Mouse (Mus musculus) spleen, postnatal 36 days (tissue): ENCODE measurements around the gene Higd2a.
A peak's percentile ranks its signal among the peaks of the same experiment; 100 is the strongest.

ENCODE experiments used
- DNase-seq, 2 experiments: peaks; one replicate each; pipeline ENCODE4 v3.0.0; 2022; ENCODE audit warnings: low spot score in 2 of 2, mixed read lengths in 1 of 2

Gene Higd2a

GRCm38 (mm10) chr13:54589996-54590951 is at the start of gene Higd2a, which contains the start of gene Nop16:
TSS of gene Higd2a (plus strand) at chr13:54590207.
TSS of gene Nop16 (minus strand) at chr13:54590090.
- DNase-seq, result peak; percentile 97 to 99

DNA sequence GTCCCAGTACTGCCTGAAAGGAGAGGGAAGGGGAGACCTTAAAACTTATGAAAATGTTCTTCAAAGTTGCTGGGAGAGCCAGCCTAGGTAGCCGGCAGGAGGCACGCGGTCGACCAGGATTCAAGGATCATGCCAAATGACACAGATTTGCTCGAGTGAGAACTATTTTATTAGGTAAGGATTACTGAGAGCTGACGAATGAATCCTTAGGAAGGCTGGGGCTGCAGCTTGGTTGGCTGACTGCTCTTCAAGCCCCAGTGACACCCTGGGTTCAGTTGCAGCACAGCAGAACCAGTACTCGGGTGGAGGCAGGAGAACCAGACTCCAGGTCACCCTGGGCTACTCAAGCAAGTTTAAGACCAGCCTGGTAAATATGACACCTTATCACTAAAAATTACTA is 42.0 kb upstream of the Higd2a start:
- DNase-seq, result no peak

DNA sequence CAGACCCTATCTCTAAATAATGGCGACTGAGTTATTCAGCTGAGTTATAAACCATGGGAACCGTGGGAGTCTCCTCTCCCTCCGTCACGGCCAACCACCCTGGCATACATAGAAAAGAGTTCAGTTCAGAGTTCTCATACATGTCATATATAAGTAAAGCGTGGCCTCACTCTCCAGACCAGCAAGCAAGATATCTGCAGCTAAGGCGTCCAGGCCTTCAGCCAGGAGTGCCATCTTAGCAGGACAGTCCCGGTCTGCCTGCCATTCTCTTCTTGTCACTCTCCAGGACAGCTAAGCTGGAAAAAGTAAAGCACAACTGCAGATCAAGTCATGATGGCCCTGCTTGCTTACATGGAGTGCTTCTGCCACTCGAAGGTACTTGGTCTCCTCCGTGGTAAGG is 33.8 kb upstream of the Higd2a start:
- no peak for DNase-seq

DNA sequence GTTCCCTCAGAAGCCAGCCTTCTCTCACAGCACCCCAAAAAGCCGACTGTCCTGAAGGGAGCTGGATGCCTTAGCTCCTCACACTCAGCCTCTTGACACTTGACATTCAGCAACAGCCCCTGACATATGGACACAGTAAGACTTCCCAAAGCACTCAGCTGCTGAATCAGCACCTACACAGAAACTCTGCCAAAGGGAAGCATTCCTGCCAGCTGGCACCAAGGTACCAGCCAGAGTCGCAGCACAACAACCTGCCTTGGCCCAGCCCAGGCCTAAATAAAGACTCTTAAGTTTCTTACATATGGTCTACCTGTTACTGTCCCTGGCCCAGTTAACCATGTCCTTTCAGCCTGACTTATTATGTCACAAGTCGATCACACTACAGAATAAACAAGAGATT is 33.2 kb upstream of the Higd2a start:
- no peak for DNase-seq

GRCm38 (mm10) chr13:54557652-54558051 is 32.4 kb upstream of the Higd2a start:
- no peak for DNase-seq

DNA sequence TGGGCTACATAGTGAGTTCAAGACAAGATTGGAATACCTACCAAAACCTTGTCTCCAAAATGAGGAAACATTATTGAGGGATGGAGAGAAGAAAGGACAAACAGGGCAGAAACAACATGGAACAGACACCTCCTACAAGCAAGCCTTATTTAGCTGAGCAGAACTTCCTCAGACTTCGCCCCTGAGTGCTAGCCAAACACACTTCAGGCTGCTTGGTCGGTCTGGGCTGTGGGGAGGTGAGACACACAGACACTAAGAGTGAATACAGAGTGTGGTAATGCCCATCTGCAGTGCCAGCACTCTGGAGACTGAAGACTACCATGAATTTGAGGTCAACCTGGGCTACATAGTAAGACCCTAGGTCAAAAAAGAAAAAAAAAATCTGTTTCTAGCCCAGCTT is 30.4 kb upstream of the Higd2a start:
- no peak for DNase-seq

DNA sequence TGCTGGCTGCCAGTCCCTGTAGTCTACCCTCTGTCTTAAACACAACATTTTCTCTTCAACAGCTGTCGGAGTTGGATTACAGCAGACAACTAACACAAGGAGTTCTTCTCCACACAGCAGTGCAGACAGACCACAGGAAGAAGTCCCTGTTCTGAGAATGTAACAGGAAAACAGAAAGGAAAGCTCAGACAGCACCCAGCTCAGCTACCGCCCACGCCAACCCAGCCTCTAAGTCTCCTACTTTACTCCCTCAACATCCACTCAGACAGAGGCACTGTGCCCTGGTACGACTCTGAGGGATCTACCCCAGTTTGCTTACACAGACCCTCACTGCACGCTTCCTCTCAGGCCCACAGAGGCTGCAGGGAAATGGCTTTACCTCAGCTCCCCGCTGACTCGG is 29.4 kb upstream of the Higd2a start:
- DNase-seq, result no peak

GRCm38 (mm10) chr13:54562562-54562961 is 27.4 kb upstream of the Higd2a start:
- DNase-seq, result no peak

GRCm38 (mm10) chr13:54564232-54565200 is 25.5 kb upstream of the Higd2a start:
- DNase-seq, result peak; percentile 13 to 14

GRCm38 (mm10) chr13:54565201-54565581 is 24.8 kb upstream of the Higd2a start, which contains the start of gene 4833439L19Rik:
TSS of gene 4833439L19Rik (minus strand) at chr13:54565435.
- peak; percentile 93 to 94 for DNase-seq

DNA sequence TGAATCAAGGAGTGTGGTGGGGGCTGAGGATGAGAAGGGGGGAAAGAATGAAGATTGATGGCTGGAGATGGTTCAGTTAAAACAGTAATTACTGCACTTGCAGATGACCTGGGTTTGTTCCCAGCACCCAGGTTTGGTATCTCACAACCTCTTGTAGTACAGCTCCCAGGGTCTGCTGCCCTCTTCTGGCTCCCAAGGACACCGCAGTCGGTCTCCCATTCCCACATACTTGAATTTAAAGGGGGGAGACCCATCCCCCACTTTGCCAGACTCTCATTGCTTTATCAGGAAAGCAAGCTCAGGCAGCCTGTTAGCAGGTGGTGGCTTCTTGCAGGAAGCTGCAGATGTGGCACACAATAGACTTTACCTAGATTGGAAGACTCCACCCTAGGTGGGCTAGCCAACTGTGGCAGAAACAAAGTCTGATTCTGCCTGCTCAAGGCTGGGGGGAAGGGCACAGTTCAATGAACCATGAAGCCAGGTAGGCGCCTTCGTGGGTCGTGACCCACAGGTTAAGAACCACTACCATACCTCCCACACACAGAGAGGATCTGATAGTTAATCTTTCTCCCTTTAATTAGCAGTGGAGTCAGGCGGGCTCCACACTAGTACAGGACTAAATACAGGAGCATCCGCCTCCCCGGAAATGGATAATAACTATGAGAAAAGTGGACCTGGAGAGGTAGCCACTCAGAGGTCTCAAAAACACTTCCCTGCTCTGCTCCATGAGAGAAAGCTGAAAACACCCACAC is 24.2 kb upstream of the Higd2a start:
- DNase-seq, result peak; percentile 38 to 49

- DNase-seq, result no peak
These were observed 21.6 kb upstream of the Higd2a start for GRCm38 (mm10) chr13:54568380-54568779.

DNA sequence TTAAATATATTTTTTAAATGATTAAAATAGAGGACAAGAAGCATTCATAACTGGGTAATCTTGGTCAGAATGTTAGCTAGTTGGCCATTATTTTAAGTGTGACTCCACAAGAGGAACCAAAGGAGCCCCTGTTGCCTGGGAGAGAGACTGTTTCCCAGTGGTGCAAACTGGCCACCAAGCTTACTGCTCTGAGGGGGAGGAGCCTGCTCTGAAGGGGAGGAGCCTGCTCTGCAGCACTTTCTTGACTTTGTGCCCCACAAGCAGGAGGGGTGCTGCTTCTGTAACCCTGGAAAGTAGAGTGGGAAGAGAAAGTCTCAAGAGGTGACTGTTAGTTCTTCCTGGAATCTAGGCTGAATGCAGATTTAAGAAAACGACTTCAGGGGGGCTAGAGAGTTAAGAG is 20.7 kb upstream of the Higd2a start:
- no peak for DNase-seq

GRCm38 (mm10) chr13:54570736-54571135 is 19.3 kb upstream of the Higd2a start:
- no peak for DNase-seq

GRCm38 (mm10) chr13:54571637-54572036 is 18.4 kb upstream of the Higd2a start:
- DNase-seq, result no peak

GRCm38 (mm10) chr13:54572621-54573020 is 17.4 kb upstream of the Higd2a start:
- no peak for DNase-seq

- DNase-seq, result peak; percentile 52 to 60
These were observed 15.0 kb upstream of the Higd2a start, which contains the start of gene Arl10 for GRCm38 (mm10) chr13:54574854-54575481. TSS of gene Arl10 (plus strand) at chr13:54575015.

- no peak for DNase-seq
These were observed 14.5 kb upstream of the Higd2a start for GRCm38 (mm10) chr13:54575489-54575888.

GRCm38 (mm10) chr13:54577652-54578507 is 12.1 kb upstream of the Higd2a start:
- DNase-seq, result peak; percentile 57 to 66

DNA sequence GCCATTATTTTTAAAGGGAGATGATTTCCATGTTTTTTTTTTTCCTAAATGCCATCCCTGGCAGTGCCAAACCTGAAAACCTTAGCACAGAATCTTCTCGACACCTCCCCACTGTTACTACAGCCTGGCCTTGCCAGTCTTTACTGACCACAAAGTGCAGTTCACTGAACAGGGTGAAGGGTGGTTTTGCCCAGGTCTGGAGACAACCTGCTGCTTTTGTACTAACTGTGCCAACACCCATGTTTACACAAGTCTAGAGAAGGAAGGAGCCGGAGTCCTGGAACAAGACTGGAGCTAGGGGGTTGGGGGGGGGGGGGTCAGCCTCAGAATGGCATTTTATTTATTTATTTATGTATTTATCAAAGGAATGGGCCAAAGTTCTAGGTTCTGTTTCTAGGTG is 8.6 kb upstream of the Higd2a start:
- no peak for DNase-seq
